Mouse (Mus musculus): Measurements from ENCODE around the gene Vmn2r73.
"Not testable (repeated sequence)": the region's sequence is repeated elsewhere in the genome, so short reads cannot be mapped to it uniquely, and the experiment has no call there.

The Vmn2r73 gene

GRCm38 (mm10) chr7:85876166-85876565 is at the start of gene Vmn2r73:
Vmn2r73 (minus strand) TSS chr7:85876266.
- DNase-seq (ENCODE audit: low read depth, low spot score): no peak

- no peak for DNase-seq (ENCODE audit: low read depth, low spot score)
Measured at GRCm38 (mm10) chr7:85840090-85840948, 35.7 kb downstream of the Vmn2r73 start.

- not testable (repeated sequence) for DNase-seq (ENCODE audit: low read depth, low spot score)
Measured at GRCm38 (mm10) chr7:85818092-85818491, 58.0 kb downstream of the Vmn2r73 start.

All from CD4-positive, CD25-positive, alpha-beta regulatory T cell, adult 2 months (primary cell).